Mouse (Mus musculus) CH12.LX (cell line): Measurements from ENCODE around the gene Gm6993. TPM values are rescaled to one million over a fixed set of nuclear protein-coding genes. Genes with fewer than 3 reads are reported as not detected.

Experiments used
- DNase-seq: peaks from one replicate; pipeline ENCODE4 v3.0.0-alpha.2; 2013; ENCODE audit errors: extremely low read depth
- H3K27ac ChIP-seq: 2 replicates; pipeline ENCODE4 v1.5.1; 2012; ENCODE audit warnings: low read depth, mild to moderate bottlenecking, control low read depth, moderate library complexity; ENCODE audit not compliant: insufficient read depth
- H3K27me3 ChIP-seq: replicated peaks from 2 replicates; pipeline ENCODE3; 2012; ENCODE audit warnings: inconsistent platforms
- H3K36me3 ChIP-seq, 2 experiments: replicated peaks in 1 of 2; 2 replicates each; pipeline versions ENCODE3 to v1.6.1; 2012; ENCODE audit warnings: inconsistent platforms in 1 of 2, low read length in 1 of 2, mild to moderate bottlenecking in 1 of 2, mixed read lengths in 1 of 2, moderate library complexity in 1 of 2; ENCODE audit not compliant: control insufficient read depth in 1 of 2, insufficient read depth in 1 of 2
- H3K4me1 ChIP-seq, 2 experiments: 2 replicates each; pipeline ENCODE4 v1.6.1; 2012; ENCODE audit warnings: inconsistent platforms in 1 of 2, moderate library complexity in 1 of 2; ENCODE audit not compliant: insufficient read depth in 2 of 2, control insufficient read depth in 1 of 2
- H3K4me2 ChIP-seq: 2 replicates; pipeline ENCODE4 v1.6.1; 2012; ENCODE audit warnings: low read depth, mild to moderate bottlenecking, control low read depth; ENCODE audit not compliant: poor library complexity, insufficient read depth, severe bottlenecking
- H3K4me3 ChIP-seq, 3 experiments: fragments of 150-350 bp in 1 of 3; sonication (generic) in 1 of 3; replicated peaks in 1 of 3; 2 replicates each; pipeline versions ENCODE3 to v1.5.1; 2011 to 2012; ENCODE audit warnings: low read depth in 2 of 3, low read length in 2 of 3, mild to moderate bottlenecking in 2 of 3, moderate library complexity in 2 of 3, control low read depth in 1 of 3, improper control_type of control experiment in 1 of 3, inconsistent platforms in 1 of 3, mixed read lengths in 1 of 3; ENCODE audit not compliant: poor library complexity in 1 of 3
- H3K79me2 ChIP-seq: replicated peaks from 2 replicates; pipeline ENCODE4 v1.6.1; 2012; ENCODE audit warnings: mild to moderate bottlenecking, moderate library complexity; ENCODE audit not compliant: control insufficient read depth, poor library complexity, insufficient read depth, severe bottlenecking; ENCODE audit errors: extremely low read depth
- H3K9ac ChIP-seq: 2 replicates; pipeline ENCODE4 v1.6.1; 2012; ENCODE audit warnings: low read depth, mild to moderate bottlenecking, control low read depth, moderate library complexity; ENCODE audit not compliant: insufficient read depth
- H3K9me3 ChIP-seq: replicated peaks from 2 replicates; pipeline ENCODE3; 2012; ENCODE audit warnings: low read length, inconsistent platforms, mixed read lengths
- BHLHE40 ChIP-seq: IDR thresholded peaks from 2 replicates; pipeline ENCODE4 v1.6.1; 2011; ENCODE audit warnings: mild to moderate bottlenecking, low read depth, low read length, improper control_type of control experiment
- CHD1 ChIP-seq: IDR thresholded peaks from 2 replicates; pipeline ENCODE4 v1.6.1; 2012; ENCODE audit warnings: low read depth, low read length, improper control_type of control experiment, inconsistent platforms
- E2F4 ChIP-seq: IDR thresholded peaks from 2 replicates; pipeline ENCODE4 v1.6.1; 2011; ENCODE audit warnings: low read depth, low read length, improper control_type of control experiment; ENCODE audit not compliant: insufficient replicate concordance
- GABPA ChIP-seq: IDR thresholded peaks from 2 replicates; pipeline ENCODE4 v1.6.1; 2012; ENCODE audit warnings: low read depth, low read length, improper control_type of control experiment, inconsistent platforms; ENCODE audit not compliant: insufficient replicate concordance
- IRF4 ChIP-seq: IDR thresholded peaks from 2 replicates; pipeline ENCODE4 v1.6.1; 2014; ENCODE audit warnings: low read depth, mild to moderate bottlenecking, inconsistent platforms, low read length, improper control_type of control experiment
- JUND ChIP-seq: conservative IDR thresholded peaks from 2 replicates; pipeline ENCODE4 v1.6.1; 2011; ENCODE audit warnings: low read depth, low read length, improper control_type of control experiment
- MAX ChIP-seq: IDR thresholded peaks from 2 replicates; pipeline ENCODE4 v1.6.1; 2011; ENCODE audit warnings: low read length, improper control_type of control experiment
- MAZ ChIP-seq: IDR thresholded peaks from 2 replicates; pipeline ENCODE4 v1.6.1; 2012; ENCODE audit warnings: low read depth, mild to moderate bottlenecking, inconsistent platforms, low read length, improper control_type of control experiment, moderate library complexity
- MXI1 ChIP-seq: IDR thresholded peaks from 2 replicates; pipeline ENCODE4 v1.6.1; 2011; ENCODE audit warnings: mild to moderate bottlenecking, low read depth, low read length, improper control_type of control experiment
- MYC ChIP-seq: IDR thresholded peaks from 2 replicates; pipeline ENCODE4 v1.6.1; 2011; ENCODE audit warnings: low read depth, mild to moderate bottlenecking, improper control_type of control experiment, low read length
- NELFE ChIP-seq: IDR thresholded peaks from 2 replicates; pipeline ENCODE4 v1.6.1; 2011; ENCODE audit warnings: low read depth, low read length, improper control_type of control experiment
- PAX5 ChIP-seq: IDR thresholded peaks from 2 replicates; pipeline ENCODE4 v1.6.1; 2012; ENCODE audit warnings: low read length, inconsistent platforms, mixed read lengths
- POLR2A ChIP-seq: IDR thresholded peaks from 2 replicates; pipeline ENCODE4 v1.6.1; 2011; ENCODE audit warnings: low read depth, mild to moderate bottlenecking, improper control_type of control experiment, low read length
- RCOR1 ChIP-seq: conservative IDR thresholded peaks from 2 replicates; pipeline ENCODE4 v1.6.1; 2012; ENCODE audit warnings: low read depth, mild to moderate bottlenecking, inconsistent platforms, low read length, improper control_type of control experiment
- TBP ChIP-seq: conservative IDR thresholded peaks from 2 replicates; pipeline ENCODE4 v1.6.1; 2011; ENCODE audit warnings: low read depth, low read length, improper control_type of control experiment
- TCF12 ChIP-seq: IDR thresholded peaks from 2 replicates; pipeline ENCODE4 v1.6.1; 2014; ENCODE audit warnings: low read depth, mild to moderate bottlenecking, inconsistent platforms, low read length, improper control_type of control experiment
- UBTF ChIP-seq: IDR thresholded peaks from 2 replicates; pipeline ENCODE4 v1.6.1; 2012; ENCODE audit warnings: low read depth, mild to moderate bottlenecking, inconsistent platforms, low read length, improper control_type of control experiment, moderate library complexity
- USF1 ChIP-seq: IDR thresholded peaks from 2 replicates; pipeline ENCODE4 v1.6.1; 2014; ENCODE audit warnings: low read depth, mild to moderate bottlenecking, inconsistent platforms, low read length, improper control_type of control experiment
- USF2 ChIP-seq: conservative IDR thresholded peaks from 2 replicates; pipeline ENCODE4 v1.6.1; 2011; ENCODE audit warnings: low read depth, low read length, improper control_type of control experiment
- ZKSCAN1 ChIP-seq: IDR thresholded peaks from 2 replicates; pipeline ENCODE4 v1.6.1; 2012; ENCODE audit warnings: low read depth, inconsistent platforms, low read length, improper control_type of control experiment, borderline replicate concordance
- dilution Hi-C: fragments of 300-500 bp; cut with MboI; formaldehyde crosslinking; loops from 2 replicates; pipeline ENCODE4 v1.14.3; 2020; ENCODE audit warnings: low sequenced_read_pairs; ENCODE audit not compliant: extremely low pct_unique_long_range_greater_than_20kb, extremely low pct_ligation_motif_present
- in situ Hi-C: fragments of 300-500 bp; cut with MboI; formaldehyde crosslinking; loops from 3 replicates; pipeline ENCODE4 v1.14.3; 2019; ENCODE audit warnings: low sequenced_read_pairs, low pct_ligation_motif_present, low pct_unique_long_range_greater_than_20kb, mixed read lengths
- polyA plus RNA-seq: library from polyadenylated mRNA; unstranded; fragments of >175 nt; gene quantifications from 2 replicates; pipeline ENCODE4 v1.2.1, GENCODE M21; 2012; ENCODE audit warnings: low read depth; ENCODE audit not compliant: insufficient read length
- total RNA-seq, 2 experiments: library from RNA; depleted of rRNA; stranded (reverse); fragments of 300-350 nt in 1 of 2; fragments of >200 nt in 1 of 2; gene quantifications; 2 replicates each; pipeline ENCODE4 v1.2.3; 2012 to 2014

Gm6993 gene
- total and polyA plus RNA-seq, 3 experiments = not detected

- Histone ChIP-seq H3K27me3 (no peaks in the 10 kb centered on the region), H3K36me3 (no peaks in the 10 kb centered on the region), H3K4me2 (no peak overlapping the region), H3K9ac (no peak overlapping the region), H3K4me1 (no peaks in the 10 kb centered on the region), H3K27ac (no peak overlapping the region), H3K9me3 (no peaks in the 10 kb centered on the region), H3K4me3 (no peak overlapping the region), H3K79me2 (no peaks in the 10 kb centered on the region)
- in situ Hi-C loops (no loop called here), dilution Hi-C loops (no loop called here)
- DNase-seq = no peak
- TF ChIP-seq MYC (no peak), BHLHE40 (peak; percentile 35; the same call in 1 of the 2 replicates)
Observed at GRCm38 (mm10) chr12:31252259-31252658, 11.7 kb downstream of the Gm6993 start.

DNA sequence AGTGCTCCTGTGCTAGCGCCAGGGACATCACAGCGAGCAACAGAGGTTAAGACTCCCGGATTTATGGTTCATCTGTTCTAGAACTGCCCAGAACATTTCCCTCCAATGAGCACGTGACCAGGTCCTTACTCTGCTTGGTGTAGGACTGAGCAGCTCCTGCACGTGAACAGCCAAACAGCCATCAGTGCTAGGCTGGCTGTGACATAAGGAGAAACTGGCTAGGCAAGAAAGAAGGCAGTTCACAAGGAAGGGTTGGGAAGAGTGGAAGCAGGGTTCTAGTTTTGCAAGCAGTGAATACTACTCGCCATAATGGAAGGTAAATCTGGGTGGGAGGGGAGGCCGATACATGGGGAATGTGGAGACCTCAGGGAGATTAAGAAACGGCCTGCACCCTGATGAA is 14.4 kb downstream of the Gm6993 start:
- dilution Hi-C loops = no loop called here
- in situ Hi-C loops = no loop called here

GRCm38 (mm10) chr12:31256121-31256903 is 15.7 kb downstream of the Gm6993 start:
- in situ Hi-C loops (no loop called here), dilution Hi-C loops (no loop called here)
- H3K9ac ChIP-seq = no peak overlapping the region
- H3K4me2 ChIP-seq = no peak overlapping the region
- no peak for TF ChIP-seq UBTF
- TF ChIP-seq IRF4 = no peak
- no peak for TF ChIP-seq JUND
- no peak for TF ChIP-seq RCOR1
- no peak for TF ChIP-seq GABPA
- no peak for TF ChIP-seq MXI1
- no peak for TF ChIP-seq TBP
- no peak for TF ChIP-seq ZKSCAN1
- no peak for TF ChIP-seq MAX
- no peak for TF ChIP-seq USF1
- TF ChIP-seq PAX5 = no peak
- no peak for TF ChIP-seq MYC
- TF ChIP-seq TCF12 = no peak
- TF ChIP-seq POLR2A = no peak
- no peak for TF ChIP-seq MAZ
- no peak for TF ChIP-seq BHLHE40
- no peaks in the 10 kb centered on the region for H3K79me2 ChIP-seq
- no peak for DNase-seq
- H3K27me3 ChIP-seq = no peaks in the 10 kb centered on the region
- H3K36me3 ChIP-seq = no peaks in the 10 kb centered on the region
- H3K9me3 ChIP-seq = no peaks in the 10 kb centered on the region
- H3K4me3 ChIP-seq = no peak overlapping the region
- no peak overlapping the region for H3K27ac ChIP-seq
- H3K4me1 ChIP-seq = no peaks in the 10 kb centered on the region

More for the DNA sequence above, 14.4 kb downstream of the Gm6993 start:
- H3K27ac ChIP-seq = no peak overlapping the region
- TF ChIP-seq E2F4 (no peak), USF2 (no peak), GABPA (no peak), MXI1 (no peak), NELFE (no peak), CHD1 (no peak)
- TF ChIP-seq, all 38 proteins: peak for 0
- no peak for DNase-seq
- Histone ChIP-seq H3K79me2 (no peaks in the 10 kb centered on the region), H3K4me3 (no peak overlapping the region), H3K9ac (no peak overlapping the region), H3K4me2 (no peak overlapping the region), H3K9me3 (no peaks in the 10 kb centered on the region), H3K36me3 (no peaks in the 10 kb centered on the region), H3K4me1 (no peaks in the 10 kb centered on the region), H3K27me3 (no peaks in the 10 kb centered on the region)
